Comparison of ENCODE assay signal across 15 mouse cellular contexts in the genomic region with DNA sequence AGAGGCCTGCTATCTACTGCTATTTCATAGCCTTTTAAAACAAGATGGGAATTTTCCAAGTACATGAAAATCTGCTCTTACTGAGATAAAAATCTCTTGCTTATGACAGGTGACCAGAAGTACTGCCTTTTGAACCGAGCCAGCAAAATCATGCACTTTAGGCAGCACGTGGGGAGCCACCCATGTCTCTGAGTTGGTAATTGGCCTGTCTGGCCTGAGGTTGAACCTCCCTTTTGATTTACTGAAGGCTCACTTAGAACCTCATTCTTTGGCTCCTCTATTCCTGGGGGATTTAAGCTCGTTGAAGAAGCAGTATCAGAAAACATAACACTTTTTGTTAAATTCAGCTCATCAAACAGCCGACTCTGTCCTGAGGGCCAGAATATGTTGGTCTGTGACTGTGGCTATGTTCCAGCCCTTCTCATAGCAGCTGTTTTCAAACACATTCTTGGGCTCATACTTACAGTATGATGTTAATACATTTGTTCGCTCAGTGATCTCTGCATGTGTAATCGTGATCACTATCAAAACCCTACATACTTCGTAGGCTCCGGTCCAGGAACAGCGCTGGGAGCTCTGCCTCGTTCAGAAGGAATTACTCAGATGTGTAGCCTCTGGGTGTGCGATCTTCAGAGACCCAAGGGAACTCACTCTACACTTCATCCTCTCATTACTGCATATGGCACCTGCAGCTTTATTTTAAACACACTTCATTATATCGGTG.
A peak's percentile ranks its signal among the peaks of the same experiment; 100 is the strongest.
DNase-seq lines count a peak whose midpoint lies in the region; ATAC-seq and TF ChIP-seq lines count a peak whose summit lies in the region.
"Had no signal": no experiment of that assay in that cellular context is flagged by ENCODE, and none has a peak within 500 bp of the region (broad histone marks: within the 10 kb centered on the region; RNA-seq: fewer than 3 reads in every experiment).

No protein-coding gene starts in this region.

- peak; percentile 80 for ATAC-seq in limb, embryonic 14.5 days (ENCODE audit: low FRiP score, low read depth)
- ATAC-seq: forebrain, embryonic 16.5 days; inflammation-experienced regulatory T-cells, adult 6 months had no signal

- no peak overlapping the region for H3K9ac ChIP-seq in limb, embryonic 14.5 days (ENCODE audit: low read depth, low read length, severe bottlenecking)
- H3K9ac ChIP-seq: limb, embryonic 12.5 days had no signal

- peak; percentile 6 to 15 for DNase-seq in cerebellum, postnatal 10 days
- DNase-seq in cerebellum, adult 9-11 months: no peak
- DNase-seq in left cerebral cortex, postnatal 4 days: peak; percentile 2
- DNase-seq in left cerebral cortex, adult 11 months (ENCODE audit: low spot score): no peak
- DNase-seq in Muller cell, postnatal 12 days (ENCODE audit: inconsistent ontology term): peak; percentile 20
- DNase-seq in limb, embryonic 14.5 days (ENCODE audit: low spot score): peak; percentile 78
- no peak for DNase-seq in layer of hippocampus, postnatal 10 days (ENCODE audit: low spot score in 2 of 2)
- DNase-seq in thymus, postnatal 14 days: no peak
- DNase-seq: adrenal gland, adult 8-10 months; heart, adult 11 months; layer of hippocampus, adult 9-11 months; right cerebral cortex, postnatal 4 days had no signal

- H3K27me3 ChIP-seq in limb, embryonic 14.5 days (ENCODE audit: control insufficient read depth, insufficient read depth, low read length): no peaks in the 10 kb centered on the region
- H3K27me3 ChIP-seq: limb, embryonic 12.5 days had no signal

- peaks cover 4% of the 10 kb centered on the region; the same call in 1 of the 2 replicates for H3K4me1 ChIP-seq in limb, embryonic 14.5 days (ENCODE audit: control insufficient read depth, insufficient read depth, low read length)
- H3K4me1 ChIP-seq: limb, embryonic 12.5 days had no signal

- 55% methylated on average over 12 of the region's 12 CpGs for WGBS in limb, embryonic 14.5 days

- H3K9me3 ChIP-seq in limb, embryonic 14.5 days (ENCODE audit: control insufficient read depth, low read length): no peaks in the 10 kb centered on the region
- H3K9me3 ChIP-seq: limb, embryonic 12.5 days had no signal

- TF ChIP-seq POLR2A in limb, embryonic 14.5 days (IDR thresholded peaks at IDR 0.05; ENCODE audit: borderline replicate concordance, extremely low read depth, insufficient read depth, insufficient read length): no peak

- intact Hi-C loops in left cerebral cortex, postnatal 4 days (cut with DNase I): no loop called here

- H3K4me3 ChIP-seq in limb, embryonic 14.5 days (replicated peaks; ENCODE audit: low read length): no peak overlapping the region
- H3K4me3 ChIP-seq: limb, embryonic 12.5 days had no signal

- H3K36me3 ChIP-seq in limb, embryonic 14.5 days (ENCODE audit: control insufficient read depth, insufficient read depth, low read length): no peaks in the 10 kb centered on the region
- H3K36me3 ChIP-seq: limb, embryonic 12.5 days had no signal

- no peak overlapping the region for H3K27ac ChIP-seq in limb, embryonic 14.5 days (replicated peaks; ENCODE audit: low read depth, low read length)
- H3K27ac ChIP-seq: limb, embryonic 12.5 days had no signal

- H3K4me2 ChIP-seq in limb, embryonic 14.5 days (replicated peaks; ENCODE audit: low read depth, low read length, severe bottlenecking): no peak overlapping the region
- H3K4me2 ChIP-seq: limb, embryonic 12.5 days had no signal

Comparison
In these comparisons a context has a peak if more than half of its experiments do, and no peak if none do; other contexts are left out.
1. DNase-seq: peak in cerebellum, postnatal 10 days (2 of 2), left cerebral cortex, postnatal 4 days (single experiment), Muller cell, postnatal 12 days (single experiment) and limb, embryonic 14.5 days (single experiment); none in cerebellum, adult 9-11 months (single experiment), left cerebral cortex, adult 11 months (single experiment), layer of hippocampus, postnatal 10 days (0 of 2) and thymus, postnatal 14 days (single experiment).